Mouse (Mus musculus): ENCODE data around the gene Hoxd3. TPM values are rescaled to one million over a fixed set of nuclear protein-coding genes. Genes with fewer than 3 reads are reported as not detected.

The Hoxd3 gene
- polyA plus RNA-seq, 1 experiment from 2014 or later: 55.9 TPM

GRCm38 (mm10) chr2:74731055-74731454 is 19.3 kb downstream of the Hoxd3 start:
- peaks cover 88% of the 10 kb centered on the region for H3K4me1 ChIP-seq
- peak overlapping the region; percentile 96 for H3K4me2 ChIP-seq (replicated peaks)
- peak overlapping the region; percentile 92 for H3K9ac ChIP-seq
- peak overlapping the region; percentile 99 for H3K27ac ChIP-seq
- ATAC-seq (ENCODE audit: low FRiP score, low read depth): no peak
- H3K4me3 ChIP-seq: peak overlapping the region; percentile 18
- no peaks in the 10 kb centered on the region for H3K9me3 ChIP-seq
- peaks cover 32% of the 10 kb centered on the region for H3K36me3 ChIP-seq
- no peaks in the 10 kb centered on the region for H3K27me3 ChIP-seq (replicated peaks)

GRCm38 (mm10) chr2:74731799-74732512 is 20.2 kb downstream of the Hoxd3 start:
- no peaks in the 10 kb centered on the region for H3K9me3 ChIP-seq
- no peak for ATAC-seq (ENCODE audit: low FRiP score, low read depth)
- H3K4me1 ChIP-seq: peaks cover 88% of the 10 kb centered on the region
- H3K9ac ChIP-seq: peak overlapping the region; percentile 92
- H3K4me3 ChIP-seq: peak overlapping the region; percentile 31
- WGBS: 4% methylated on average over 9 of the region's 9 CpGs
- peaks cover 35% of the 10 kb centered on the region for H3K36me3 ChIP-seq
- H3K4me2 ChIP-seq (replicated peaks): peak overlapping the region; percentile 96
- H3K27me3 ChIP-seq (replicated peaks): no peaks in the 10 kb centered on the region
- H3K27ac ChIP-seq: peak overlapping the region; percentile 99

DNA sequence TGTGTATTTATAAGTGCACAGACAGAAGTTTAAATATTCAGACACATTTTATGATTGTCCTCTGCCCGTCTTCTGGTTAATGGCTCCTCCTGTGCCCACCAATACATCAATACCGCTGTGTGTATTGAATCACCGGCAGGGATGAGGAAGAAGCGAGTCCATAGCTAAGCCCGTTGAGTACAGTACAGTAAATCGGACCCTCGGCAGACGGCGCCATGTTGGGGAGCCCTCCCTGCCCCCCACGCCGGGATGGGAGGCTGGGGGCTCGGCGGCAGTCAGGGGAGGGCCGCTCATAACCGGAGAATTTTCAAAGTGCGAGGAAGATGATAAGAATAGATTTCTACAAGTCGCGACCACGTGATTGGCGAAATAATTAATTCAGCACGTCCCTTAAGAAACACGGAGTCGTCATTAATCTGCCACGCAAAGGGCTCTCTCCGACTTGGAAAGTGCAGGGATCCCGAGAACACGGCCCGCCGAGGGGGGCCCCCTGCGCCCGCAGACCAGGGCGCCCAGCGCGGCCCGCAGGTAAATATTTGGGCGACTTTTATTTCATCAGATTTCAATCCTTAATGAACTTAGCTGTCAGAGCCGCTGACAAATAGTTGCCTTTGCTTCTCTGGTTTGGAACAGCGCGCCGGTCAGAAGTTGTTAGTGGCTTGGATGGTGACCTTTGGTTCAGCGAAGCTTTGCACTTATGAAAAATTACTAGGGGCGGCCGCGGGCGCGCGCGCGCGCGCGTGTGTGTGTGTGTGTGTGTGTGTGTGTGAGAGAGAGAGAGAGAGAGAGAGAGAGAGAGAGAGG is 21.0 kb downstream of the Hoxd3 start:
- no peak for ATAC-seq (ENCODE audit: low FRiP score, low read depth)
- H3K9ac ChIP-seq: peak overlapping the region; percentile 92

DNA sequence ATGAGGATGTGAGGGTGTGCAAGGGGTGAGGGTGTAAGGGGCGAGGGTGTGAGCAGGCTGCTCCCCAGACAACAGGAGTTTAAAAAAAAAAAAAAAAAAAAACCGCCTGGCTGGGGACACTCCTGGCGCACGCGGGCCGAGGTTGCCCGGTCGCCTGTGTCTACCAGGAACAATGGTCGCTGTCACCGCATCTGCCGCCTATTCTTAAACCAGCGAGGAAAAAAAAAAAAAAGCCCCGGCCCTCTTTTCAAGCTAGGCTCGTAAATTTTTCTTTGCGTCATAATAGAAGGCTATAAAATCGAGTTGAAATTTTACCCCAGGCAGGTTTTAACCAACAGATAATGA is 21.6 kb downstream of the Hoxd3 start:
- Histone ChIP-seq H3K9me3 (no peaks in the 10 kb centered on the region), H3K4me3 (peak overlapping the region; percentile 31), H3K4me2 (replicated peaks) (peak overlapping the region; percentile 96), H3K36me3 (peaks cover 23% of the 10 kb centered on the region), H3K27me3 (replicated peaks) (no peaks in the 10 kb centered on the region), H3K27ac (peak overlapping the region; percentile 99), H3K9ac (peak overlapping the region; percentile 92), H3K4me1 (peaks cover 88% of the 10 kb centered on the region)
- ATAC-seq (ENCODE audit: low FRiP score, low read depth): peak; percentile 38
- WGBS: under 1% methylated on average over 16 of the region's 16 CpGs

More for the DNA sequence above, 21.0 kb downstream of the Hoxd3 start:
- under 1% methylated on average over 52 of the region's 52 CpGs for WGBS
- H3K36me3 ChIP-seq: peaks cover 28% of the 10 kb centered on the region
- H3K27ac ChIP-seq: peak overlapping the region; percentile 99
- no peaks in the 10 kb centered on the region for H3K9me3 ChIP-seq
- H3K4me2 ChIP-seq (replicated peaks): peak overlapping the region; percentile 96
- H3K4me1 ChIP-seq: peaks cover 88% of the 10 kb centered on the region
- H3K4me3 ChIP-seq: peak overlapping the region; percentile 31
- no peaks in the 10 kb centered on the region for H3K27me3 ChIP-seq (replicated peaks)

- no peaks in the 10 kb centered on the region for H3K9me3 ChIP-seq
- H3K9ac ChIP-seq: peak overlapping the region; percentile 92
- H3K27me3 ChIP-seq (replicated peaks): no peaks in the 10 kb centered on the region
- H3K27ac ChIP-seq: peak overlapping the region; percentile 99
- H3K4me3 ChIP-seq: peak overlapping the region; percentile 47
- H3K4me2 ChIP-seq (replicated peaks): peak overlapping the region; percentile 96
- under 1% methylated on average over 6 of the region's 6 CpGs for WGBS
- H3K4me1 ChIP-seq: peaks cover 88% of the 10 kb centered on the region
- H3K36me3 ChIP-seq: peaks cover 18% of the 10 kb centered on the region
- no peak for ATAC-seq (ENCODE audit: low FRiP score, low read depth)
Measured at GRCm38 (mm10) chr2:74733765-74734164, 22.0 kb downstream of the Hoxd3 start.

DNA sequence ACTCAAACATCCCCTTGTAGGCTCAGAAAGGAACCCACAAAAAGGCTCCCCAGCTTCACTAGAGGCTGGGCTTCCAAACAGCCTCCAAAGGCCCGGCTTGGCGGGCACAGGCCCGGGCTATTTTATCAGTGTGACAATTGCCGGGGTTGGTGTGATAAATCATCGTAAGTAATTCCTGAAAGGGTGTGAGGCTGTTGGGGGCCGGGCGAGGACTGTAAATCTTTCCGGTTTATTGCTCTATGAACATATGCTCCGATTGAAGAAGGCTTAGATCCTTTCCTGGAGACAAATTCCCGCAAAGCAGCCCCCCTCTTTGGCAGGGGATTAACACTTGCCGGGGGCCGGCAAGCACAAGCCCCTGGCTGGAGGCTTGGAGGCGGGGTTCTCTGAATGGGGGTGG is 22.7 kb downstream of the Hoxd3 start:
- H3K4me1 ChIP-seq: peaks cover 90% of the 10 kb centered on the region
- WGBS: 2% methylated on average over 13 of the region's 13 CpGs
- H3K4me2 ChIP-seq (replicated peaks): peak overlapping the region; percentile 96
- peak overlapping the region; percentile 92 for H3K9ac ChIP-seq
- H3K27ac ChIP-seq: peak overlapping the region; percentile 99
- H3K27me3 ChIP-seq (replicated peaks): no peaks in the 10 kb centered on the region
- peak overlapping the region; percentile 47 for H3K4me3 ChIP-seq
- peaks cover 18% of the 10 kb centered on the region for H3K36me3 ChIP-seq
- ATAC-seq (ENCODE audit: low FRiP score, low read depth): peak; percentile 55
- H3K9me3 ChIP-seq: no peaks in the 10 kb centered on the region

GRCm38 (mm10) chr2:74734996-74735811 is 23.5 kb downstream of the Hoxd3 start:
- H3K9ac ChIP-seq: peak overlapping the region; percentile 92
- H3K4me1 ChIP-seq: peaks cover 92% of the 10 kb centered on the region

DNA sequence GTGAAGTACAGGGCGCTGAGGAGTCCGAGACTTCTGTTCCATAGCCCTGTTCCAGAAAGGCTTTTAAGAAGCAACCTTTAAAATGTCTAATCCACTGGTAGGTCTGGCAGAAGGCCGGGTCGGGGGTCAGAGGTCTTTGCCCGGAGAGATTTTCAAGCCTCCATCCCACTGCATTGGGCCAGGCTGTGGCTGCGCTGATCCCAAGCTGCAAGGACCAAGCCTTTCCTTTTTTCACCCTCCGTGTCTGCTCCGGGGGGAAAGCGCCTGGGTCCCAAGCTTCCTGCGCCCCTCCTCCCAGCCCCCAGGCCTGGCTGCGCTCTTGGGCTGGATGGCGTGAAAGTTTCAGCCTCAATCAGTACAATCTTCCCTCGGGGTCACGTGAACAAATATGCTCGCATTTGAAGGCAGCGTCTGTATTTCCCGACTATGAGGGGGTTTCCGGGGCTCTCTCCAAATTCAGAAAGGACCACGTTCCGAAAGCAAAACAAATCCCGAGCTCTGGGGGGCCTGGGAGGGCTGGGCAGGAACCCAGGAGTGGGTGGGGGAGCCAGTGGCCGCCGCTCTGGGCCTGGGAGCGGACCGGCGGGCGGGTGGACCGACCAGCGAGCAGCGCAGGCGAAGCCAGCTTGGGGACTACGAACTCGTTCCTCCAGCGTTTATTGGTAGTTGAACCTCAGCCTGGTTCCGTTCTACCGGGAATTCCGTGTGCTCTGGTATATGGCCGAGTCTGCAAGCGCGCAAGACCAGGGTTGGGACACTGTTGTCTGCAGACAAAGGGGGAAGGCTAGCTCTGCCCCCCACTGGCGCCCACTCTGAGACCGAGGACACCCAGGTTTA is 24.3 kb downstream of the Hoxd3 start:
- Histone ChIP-seq H3K9ac (peak overlapping the region; percentile 92), H3K27ac (peak overlapping the region; percentile 99), H3K4me3 (peak overlapping the region; percentile 47), H3K4me1 (peaks cover 92% of the 10 kb centered on the region), H3K9me3 (no peaks in the 10 kb centered on the region), H3K27me3 (replicated peaks) (no peaks in the 10 kb centered on the region), H3K4me2 (replicated peaks) (peak overlapping the region; percentile 96), H3K36me3 (peaks cover 18% of the 10 kb centered on the region)
- no peak for ATAC-seq (ENCODE audit: low FRiP score, low read depth)
- under 1% methylated on average over 42 of the region's 42 CpGs for WGBS

More at GRCm38 (mm10) chr2:74734996-74735811, 23.5 kb downstream of the Hoxd3 start:
- WGBS: 3% methylated on average over 27 of the region's 27 CpGs
- Histone ChIP-seq H3K27me3 (replicated peaks) (no peaks in the 10 kb centered on the region), H3K9me3 (no peaks in the 10 kb centered on the region), H3K4me3 (peak overlapping the region; percentile 47), H3K4me2 (replicated peaks) (peak overlapping the region; percentile 96), H3K36me3 (peaks cover 18% of the 10 kb centered on the region), H3K27ac (peak overlapping the region; percentile 99)
- no peak for ATAC-seq (ENCODE audit: low FRiP score, low read depth)

DNA sequence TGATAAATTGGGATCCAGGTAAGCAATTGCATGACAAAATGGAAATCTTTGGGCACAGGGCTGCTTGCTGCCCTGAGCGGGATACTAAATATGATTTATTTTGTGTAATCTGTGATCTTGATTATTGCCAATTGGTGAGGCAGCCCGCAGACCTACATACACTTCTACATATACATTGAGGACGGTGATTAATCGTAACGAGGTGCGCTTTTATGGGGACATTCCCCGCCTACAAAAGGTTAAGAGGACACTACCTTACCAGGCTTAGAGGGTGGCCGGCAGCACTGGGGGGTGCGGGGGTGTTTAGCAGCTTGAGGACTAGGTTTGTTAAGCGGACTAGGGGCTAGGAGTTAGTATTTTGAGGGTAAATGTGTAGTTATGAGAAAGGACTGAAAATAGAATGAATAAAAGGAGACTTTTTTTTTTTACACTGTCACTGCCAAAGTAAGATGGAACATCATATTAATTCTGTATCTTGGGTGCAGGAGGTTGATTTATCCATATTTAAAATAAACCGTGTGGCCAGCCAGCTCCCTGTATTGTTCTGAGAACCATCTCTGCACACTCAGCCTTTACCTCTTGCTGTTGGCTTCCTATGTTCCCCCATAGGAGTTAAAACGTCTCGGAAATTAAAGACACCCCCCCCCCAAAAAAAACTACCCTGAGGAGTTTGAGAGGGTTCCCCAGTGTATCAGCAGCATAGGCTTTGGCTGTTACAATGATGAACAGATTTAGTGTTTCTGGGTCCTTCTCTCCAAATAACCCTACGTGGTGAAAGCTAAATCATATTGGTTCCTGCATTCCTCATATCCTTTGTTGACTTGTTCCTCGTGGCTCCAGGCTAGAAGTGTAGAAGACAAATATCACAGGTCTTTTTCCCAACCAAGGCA is 25.2 kb downstream of the Hoxd3 start:
- Histone ChIP-seq H3K4me2 (replicated peaks) (peak overlapping the region; percentile 96), H3K27ac (peak overlapping the region; percentile 99), H3K9ac (peak overlapping the region; percentile 92), H3K4me1 (peaks cover 93% of the 10 kb centered on the region), H3K36me3 (peaks cover 16% of the 10 kb centered on the region), H3K27me3 (replicated peaks) (no peaks in the 10 kb centered on the region), H3K4me3 (peak overlapping the region; percentile 47), H3K9me3 (no peaks in the 10 kb centered on the region)
- ATAC-seq (ENCODE audit: low FRiP score, low read depth): no peak
- WGBS: 3% methylated on average over 15 of the region's 15 CpGs

GRCm38 (mm10) chr2:74737578-74738070 is 25.9 kb downstream of the Hoxd3 start:
- ATAC-seq (ENCODE audit: low FRiP score, low read depth): no peak
- Histone ChIP-seq H3K27me3 (replicated peaks) (no peaks in the 10 kb centered on the region), H3K4me2 (replicated peaks) (peak overlapping the region; percentile 96), H3K9me3 (no peaks in the 10 kb centered on the region), H3K36me3 (peaks cover 13% of the 10 kb centered on the region; the same call in 1 of the 2 replicates), H3K27ac (peak overlapping the region; percentile 99), H3K4me1 (peaks cover 87% of the 10 kb centered on the region), H3K9ac (peak overlapping the region; percentile 92), H3K4me3 (peak overlapping the region; percentile 47)
- WGBS: 9% methylated on average over 7 of the region's 7 CpGs

Data from neural tube, embryonic 12.5 days (tissue).